Mouse (Mus musculus) kidney, postnatal 0 days (tissue): ENCODE results near the gene Rps12. TPM values are rescaled to one million over a fixed set of nuclear protein-coding genes. Genes with fewer than 3 reads are reported as not detected.

Source experiments
- ATAC-seq: fragments of 200-750 bp; cut with Nextera tagmentation; replicated peaks from 2 replicates; pipeline ENCODE4 v1.8.0; 2017; ENCODE audit warnings: low read depth, moderate number of reproducible peaks, moderate TSS enrichment, moderate library complexity; ENCODE audit not compliant: low FRiP score
- DNase-seq: peaks from one replicate; pipeline ENCODE4 v3.0.0-alpha.2; 2016; ENCODE audit warnings: low spot score
- H3K27ac ChIP-seq: fragments of 300-500 bp; sonication (generic); 2 replicates; pipeline ENCODE4 v1.5.1; 2014; ENCODE audit warnings: mild to moderate bottlenecking
- H3K27me3 ChIP-seq: fragments of 300-500 bp; sonication (generic); 2 replicates; pipeline ENCODE4 v1.6.1; 2014; ENCODE audit warnings: low read length, mixed read lengths; ENCODE audit not compliant: insufficient read depth
- H3K36me3 ChIP-seq: fragments of 300-500 bp; sonication (generic); 2 replicates; pipeline ENCODE4 v1.6.1; 2014; ENCODE audit warnings: low read length, mixed read lengths; ENCODE audit not compliant: insufficient read depth
- H3K4me1 ChIP-seq: fragments of 300-500 bp; sonication (generic); replicated peaks from 2 replicates; pipeline ENCODE4 v1.6.1; 2014; ENCODE audit warnings: antibody characterized with exemption, low read length, mixed read lengths; ENCODE audit not compliant: insufficient read depth
- H3K4me2 ChIP-seq: fragments of 300-500 bp; sonication (generic); 2 replicates; pipeline ENCODE4 v1.6.1; 2014; ENCODE audit warnings: mild to moderate bottlenecking, low read length, moderate library complexity, mixed read lengths
- H3K4me3 ChIP-seq: fragments of 300-500 bp; sonication (generic); replicated peaks from 2 replicates; pipeline ENCODE4 v1.5.1; 2014; ENCODE audit warnings: low read depth, low read length
- H3K9ac ChIP-seq: fragments of 300-500 bp; sonication (generic); 2 replicates; pipeline ENCODE4 v1.6.1; 2014; ENCODE audit warnings: low read depth, low read length
- H3K9me3 ChIP-seq: fragments of 300-500 bp; sonication (generic); replicated peaks from 2 replicates; pipeline ENCODE4 v1.6.1; 2016; ENCODE audit warnings: low read length, inconsistent platforms, mixed read lengths
- CTCF ChIP-seq: IDR thresholded peaks from 2 replicates; pipeline ENCODE4 v1.5.1; 2016; ENCODE audit warnings: antibody characterized with exemption, low read depth, mild to moderate bottlenecking, moderate library complexity
- WGBS: fragments of 180-500 bp; shearing (Covaris S2); extraction: QIAGEN DNeasy Blood & Tissue Kit; methylation state at CpG from one replicate; pipeline ENCODE4 v1.1.7; 2014; 5-methylcytosine and 5-hydroxymethylcytosine counted together
- polyA plus RNA-seq: library from polyadenylated mRNA; unstranded; fragments of >200 nt; fragmentation: Nextera tagmentation; extraction: Ambion mirVana; gene quantifications from 2 replicates; pipeline ENCODE4 v1.2.1, GENCODE M21; 2015

The Rps12 gene
- polyA plus RNA-seq, 1 experiment from 2014 or later: 241 TPM

DNA sequence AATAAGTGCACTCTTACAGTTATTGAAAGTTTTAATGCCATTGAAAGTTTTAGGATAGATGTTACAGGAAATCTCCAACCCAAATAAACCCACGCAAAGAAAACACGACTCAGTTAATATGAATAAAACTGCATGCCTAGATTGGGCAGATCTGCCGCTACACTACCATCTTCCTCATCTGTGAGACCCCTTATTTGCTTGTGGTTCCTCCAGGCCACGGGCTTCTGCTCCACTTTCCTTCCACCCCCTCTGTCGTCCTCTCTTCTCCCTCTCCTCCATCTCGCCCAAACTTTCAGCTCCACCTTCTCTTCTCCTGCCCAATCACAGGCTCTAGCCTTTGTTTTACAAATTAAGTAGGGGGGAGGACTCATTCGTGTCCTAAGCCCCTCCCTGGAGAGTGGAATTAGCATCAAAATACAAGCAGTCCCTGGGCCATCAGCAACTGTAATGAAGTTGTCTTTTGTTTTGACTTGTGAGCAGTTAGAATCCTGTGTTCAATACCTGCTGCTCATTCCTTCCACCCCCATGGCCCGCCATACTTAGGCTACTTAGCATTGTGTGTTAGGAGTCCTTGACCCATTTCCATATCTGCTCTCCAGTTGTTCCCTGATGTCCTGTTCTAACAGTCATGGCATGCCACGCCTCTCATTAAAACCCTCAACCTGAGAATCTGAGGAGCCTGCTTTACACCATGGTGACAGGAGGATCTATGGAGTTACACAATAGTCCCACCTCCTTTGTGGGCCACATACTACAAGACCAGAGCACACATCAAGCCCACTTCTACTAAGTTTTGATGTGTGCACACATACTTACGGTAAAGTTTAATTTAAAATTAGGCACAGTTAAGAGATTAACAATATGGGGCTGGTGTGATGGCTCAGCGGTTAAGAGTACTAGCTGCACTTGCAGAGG lies 26.0 kb upstream of the Rps12 start:
- TF ChIP-seq CTCF: no peak
- WGBS: 71% methylated on average over 11 of the region's 11 CpGs
- DNase-seq: no peak
- ATAC-seq: no peak
- H3K4me3 ChIP-seq: no peak overlapping the region
- H3K9ac ChIP-seq: no peak overlapping the region
- no peaks in the 10 kb centered on the region for H3K9me3 ChIP-seq
- H3K27ac ChIP-seq: no peak overlapping the region
- no peaks in the 10 kb centered on the region for H3K4me1 ChIP-seq
- no peaks in the 10 kb centered on the region for H3K27me3 ChIP-seq
- peaks cover 13% of the 10 kb centered on the region; the same call in 1 of the 2 replicates for H3K36me3 ChIP-seq
- H3K4me2 ChIP-seq: no peak overlapping the region

DNA sequence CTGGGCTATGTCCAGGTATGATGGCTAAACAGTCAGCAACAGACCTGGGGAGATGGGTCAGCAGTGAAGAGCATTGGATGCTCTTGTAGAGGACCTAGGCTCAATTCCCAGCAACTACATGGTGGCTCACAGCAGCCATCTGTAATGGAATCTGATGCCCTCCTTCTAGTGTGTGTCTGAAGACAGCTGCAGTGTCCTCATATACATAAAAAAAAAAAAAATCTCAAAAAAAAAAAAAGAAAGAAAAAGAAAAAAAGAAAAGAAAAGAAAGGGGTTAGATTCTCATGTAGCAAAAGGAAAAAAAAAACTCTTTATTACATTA lies 25.3 kb upstream of the Rps12 start:
- no peaks in the 10 kb centered on the region for H3K27me3 ChIP-seq
- DNase-seq: no peak
- TF ChIP-seq CTCF: no peak
- peaks cover 11% of the 10 kb centered on the region; the same call in 1 of the 2 replicates for H3K36me3 ChIP-seq
- no peak overlapping the region for H3K9ac ChIP-seq
- H3K9me3 ChIP-seq: no peaks in the 10 kb centered on the region
- no peak overlapping the region for H3K4me2 ChIP-seq
- no peak for ATAC-seq
- H3K4me3 ChIP-seq: no peak overlapping the region
- no peaks in the 10 kb centered on the region for H3K4me1 ChIP-seq
- no peak overlapping the region for H3K27ac ChIP-seq

DNA sequence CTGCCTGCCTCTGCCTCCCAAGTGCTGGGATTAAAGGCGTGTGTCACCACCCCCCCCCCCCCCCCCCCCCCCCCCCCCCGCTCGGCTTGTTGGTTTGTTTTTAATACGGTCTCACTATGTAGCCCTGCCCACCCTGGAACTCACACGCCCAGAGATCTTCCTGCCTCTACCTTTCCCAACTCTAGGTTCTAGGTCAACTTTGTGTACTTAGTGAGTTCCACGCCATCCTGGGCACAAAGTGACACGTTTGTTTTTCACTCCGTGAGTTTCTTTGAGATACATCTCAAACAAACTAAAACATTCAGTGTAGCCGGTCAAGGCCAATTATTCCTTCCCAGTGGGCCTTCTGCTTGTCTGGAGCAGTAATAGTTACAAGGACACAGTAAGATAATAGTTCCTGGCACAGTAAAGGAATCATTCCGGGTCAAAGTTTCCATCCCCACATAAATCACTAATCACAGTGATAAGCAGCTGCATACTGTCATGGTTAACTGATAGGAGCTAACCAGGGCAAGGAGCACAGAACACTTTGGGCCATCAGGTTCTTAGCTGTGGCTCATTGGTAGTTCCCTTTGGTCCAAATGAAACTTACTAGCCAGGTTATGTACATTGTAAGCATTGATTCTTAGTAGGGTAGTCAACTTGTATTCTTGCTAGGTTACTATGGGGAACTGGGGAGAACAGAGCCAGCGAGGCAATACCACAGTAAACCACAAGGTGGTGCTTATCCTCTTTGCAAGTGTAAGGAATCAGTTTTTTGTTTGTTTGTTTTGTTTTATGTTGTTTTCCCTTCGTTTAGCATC lies 24.8 kb upstream of the Rps12 start:
- TF ChIP-seq CTCF: peak; percentile 83
- no peak overlapping the region for H3K27ac ChIP-seq
- H3K36me3 ChIP-seq: peaks cover 11% of the 10 kb centered on the region; the same call in 1 of the 2 replicates
- H3K4me2 ChIP-seq: no peak overlapping the region
- DNase-seq (peak; percentile 81), ATAC-seq (no peak)
- H3K9ac ChIP-seq: no peak overlapping the region
- H3K4me1 ChIP-seq: no peaks in the 10 kb centered on the region
- no peak overlapping the region for H3K4me3 ChIP-seq
- WGBS: 65% methylated on average over 9 of the region's 12 CpGs
- H3K9me3 ChIP-seq: no peaks in the 10 kb centered on the region
- H3K27me3 ChIP-seq: no peaks in the 10 kb centered on the region

DNA sequence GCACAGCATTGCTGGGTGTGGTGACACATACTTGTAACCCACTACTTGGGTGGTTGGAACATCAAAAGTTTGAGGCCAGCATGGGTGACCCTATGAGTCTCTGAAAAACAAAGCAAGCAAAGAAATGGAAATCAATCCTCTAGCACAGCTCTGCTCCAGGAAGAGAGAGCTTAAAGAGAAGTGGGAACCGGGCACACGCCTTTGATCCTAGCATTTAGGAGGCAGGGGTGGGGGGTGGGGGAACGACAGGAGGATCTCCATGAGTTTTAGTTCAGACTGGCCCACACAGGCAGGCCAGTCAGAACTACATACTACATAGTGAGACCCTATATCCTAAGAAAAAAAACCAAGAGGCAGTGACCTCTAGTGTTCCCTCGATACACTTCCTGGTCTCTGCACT lies 19.1 kb upstream of the Rps12 start:
- Histone ChIP-seq H3K27me3 (no peaks in the 10 kb centered on the region), H3K36me3 (peaks cover 24% of the 10 kb centered on the region), H3K4me3 (no peak overlapping the region), H3K27ac (no peak overlapping the region), H3K4me1 (no peaks in the 10 kb centered on the region), H3K4me2 (no peak overlapping the region), H3K9me3 (no peaks in the 10 kb centered on the region), H3K9ac (no peak overlapping the region)
- ATAC-seq (no peak), DNase-seq (no peak)
- 35% methylated on average over 4 of the region's 4 CpGs for WGBS
- 0 out of 2 replicates have a peak, but pooled peaks have one; percentile 7 for TF ChIP-seq CTCF

DNA sequence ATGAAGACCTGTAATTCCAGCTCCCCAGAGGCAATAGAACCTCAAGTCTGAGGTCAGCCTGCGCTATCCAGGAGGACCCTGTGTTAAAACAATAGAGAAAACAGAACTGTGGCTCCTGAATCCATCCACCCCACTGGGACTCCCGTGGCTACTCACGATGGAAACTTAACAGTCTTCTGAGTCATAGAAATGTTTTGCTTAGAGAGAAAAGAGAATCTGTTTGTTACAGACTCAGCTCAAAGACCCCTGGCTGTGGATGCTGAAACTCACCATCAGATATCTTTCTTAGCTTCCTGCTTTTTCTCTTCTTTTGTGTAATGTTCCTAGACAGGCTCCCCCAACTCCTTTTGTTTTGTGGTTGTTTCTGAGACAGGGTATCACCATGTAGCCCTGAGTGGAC lies 17.6 kb upstream of the Rps12 start:
- WGBS: 91% methylated on average over 3 of the region's 3 CpGs
- Histone ChIP-seq H3K27me3 (no peaks in the 10 kb centered on the region), H3K4me3 (no peak overlapping the region), H3K4me2 (no peak overlapping the region), H3K4me1 (no peaks in the 10 kb centered on the region), H3K9ac (no peak overlapping the region), H3K9me3 (no peaks in the 10 kb centered on the region), H3K27ac (no peak overlapping the region), H3K36me3 (peaks cover 28% of the 10 kb centered on the region)
- ATAC-seq (no peak), DNase-seq (no peak)
- no peak for TF ChIP-seq CTCF

GRCm38 (mm10) chr10:23802911-23803310 lies 15.8 kb upstream of the Rps12 start:
- no peak overlapping the region for H3K4me3 ChIP-seq
- peaks cover 28% of the 10 kb centered on the region for H3K36me3 ChIP-seq
- TF ChIP-seq CTCF: no peak

More at GRCm38 (mm10) chr10:23802911-23803310, 15.8 kb upstream of the Rps12 start:
- Histone ChIP-seq H3K4me1 (no peaks in the 10 kb centered on the region; the same call in 1 of the 2 replicates), H3K27ac (no peak overlapping the region), H3K9me3 (no peaks in the 10 kb centered on the region), H3K4me2 (no peak overlapping the region), H3K9ac (no peak overlapping the region), H3K27me3 (no peaks in the 10 kb centered on the region)
- WGBS: 54% methylated on average over 3 of the region's 3 CpGs
- no peak for DNase-seq
- ATAC-seq: no peak
